Mouse (Mus musculus): ENCODE measurements around the gene Ddx54. TPM values are rescaled to one million over a fixed set of nuclear protein-coding genes. Genes with fewer than 3 reads are reported as not detected.

The Ddx54 gene
- polyA plus RNA-seq, 1 experiment, result 126 TPM

DNA sequence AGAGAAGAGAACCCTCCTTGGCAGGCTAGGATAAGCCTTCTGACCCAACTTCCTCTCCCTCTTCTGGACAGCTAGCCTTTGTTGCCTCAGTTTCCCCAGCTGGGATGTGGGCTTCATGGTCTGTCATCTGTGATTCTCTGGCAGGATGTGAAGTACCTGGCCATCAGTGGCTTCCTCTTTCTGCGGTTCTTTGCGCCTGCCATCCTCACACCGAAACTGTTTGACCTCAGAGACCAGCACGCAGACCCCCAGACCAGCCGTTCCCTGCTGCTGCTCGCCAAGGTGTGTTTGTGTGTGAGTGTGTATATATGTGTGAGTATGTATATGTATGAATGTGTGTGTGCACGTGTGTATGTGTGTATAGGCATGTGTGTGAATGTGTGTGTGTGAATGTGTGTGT is 57.6 kb downstream of the Ddx54 start:
- TF ChIP-seq GATA1 (IDR thresholded peaks at IDR 0.05; ENCODE audit: low read length), result no peak

DNA sequence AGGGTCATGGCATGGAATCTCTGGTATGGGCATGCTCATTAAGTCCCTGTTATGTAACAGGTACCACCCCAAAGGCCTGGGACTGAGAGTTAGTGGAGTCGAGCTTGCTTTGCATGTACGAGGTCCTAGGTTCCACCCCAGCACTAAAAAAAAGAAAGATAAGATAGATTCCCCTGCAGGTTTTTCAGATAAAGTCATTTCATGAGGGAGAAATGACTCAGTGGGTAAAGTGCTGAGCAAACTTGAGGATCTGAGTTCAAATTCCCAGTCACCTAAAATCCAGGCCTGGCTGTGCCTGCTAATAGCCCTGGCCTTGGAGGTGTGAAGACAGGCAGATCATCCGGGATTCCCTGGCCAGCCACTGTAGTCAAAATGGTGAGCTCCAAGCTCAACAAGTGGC is 59.3 kb downstream of the Ddx54 start:
- TF ChIP-seq GATA1 (IDR thresholded peaks at IDR 0.05; ENCODE audit: low read length), result no peak

DNA sequence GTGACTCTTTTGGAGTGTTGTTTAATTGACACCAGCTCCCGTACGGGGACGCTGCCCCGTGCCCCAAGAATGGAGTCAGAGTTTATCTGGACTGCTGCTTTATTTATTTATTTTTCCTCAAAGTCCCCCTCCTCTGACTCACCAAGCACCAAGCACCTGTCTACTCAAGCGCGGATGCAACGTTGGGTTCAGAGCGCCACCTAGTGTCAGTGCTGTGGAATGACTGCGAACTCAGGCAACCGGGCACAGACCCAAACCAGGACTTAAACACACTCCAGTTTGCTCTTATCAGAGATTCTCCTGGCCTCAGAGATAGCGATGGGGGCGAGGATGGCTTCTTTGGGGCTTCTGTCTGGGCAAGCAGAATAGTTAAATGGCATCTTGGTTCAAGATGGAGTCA is 61.1 kb downstream of the Ddx54 start:
- no peak for TF ChIP-seq GATA1 (IDR thresholded peaks at IDR 0.05; ENCODE audit: low read length)

DNA sequence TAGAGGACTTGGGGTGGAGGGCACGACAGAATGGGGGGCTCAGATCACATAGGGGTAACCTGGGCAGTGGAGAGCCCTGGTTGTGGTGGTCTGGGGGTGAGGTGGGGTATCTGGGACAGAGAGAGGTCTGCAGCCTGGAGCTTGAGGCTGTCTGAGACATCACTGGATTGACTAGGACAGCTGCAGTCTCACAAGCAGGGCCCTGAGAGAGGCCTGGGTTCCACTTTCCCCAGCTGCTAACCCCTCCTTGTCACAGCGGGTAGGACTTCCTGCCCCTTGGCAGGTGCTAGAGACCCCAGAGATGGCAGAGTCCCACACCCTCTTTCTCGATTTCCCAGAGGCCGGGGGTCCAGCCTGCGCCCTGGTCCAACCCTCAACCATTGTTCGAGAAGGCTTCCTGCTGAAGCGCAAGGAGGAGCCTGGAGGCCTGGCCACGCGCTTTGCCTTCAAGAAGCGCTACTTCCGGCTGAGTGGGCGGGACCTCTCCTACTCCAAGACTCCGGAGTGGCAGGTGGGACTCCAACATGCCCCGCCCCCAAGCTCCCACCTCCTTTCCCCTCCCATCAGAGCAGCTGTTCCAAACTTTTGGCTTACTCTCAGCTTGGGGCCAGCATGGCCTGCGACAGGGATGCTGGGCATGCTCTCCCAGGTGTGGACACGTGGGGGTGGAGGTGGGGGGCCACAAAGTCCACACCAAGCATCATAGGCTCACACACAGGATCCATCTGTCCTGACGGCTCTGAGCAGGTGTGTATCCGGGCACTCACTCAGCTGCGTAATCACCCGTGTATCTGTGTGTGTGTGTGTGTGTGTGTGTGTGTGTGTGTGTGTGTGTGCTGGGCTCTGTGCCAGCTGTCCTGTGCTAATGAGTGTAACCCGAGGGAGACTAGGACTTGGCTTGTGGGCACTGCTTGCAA is 61.9 kb downstream of the Ddx54 start:
- TF ChIP-seq GATA1 (IDR thresholded peaks at IDR 0.05; ENCODE audit: low read length), result no peak

DNA sequence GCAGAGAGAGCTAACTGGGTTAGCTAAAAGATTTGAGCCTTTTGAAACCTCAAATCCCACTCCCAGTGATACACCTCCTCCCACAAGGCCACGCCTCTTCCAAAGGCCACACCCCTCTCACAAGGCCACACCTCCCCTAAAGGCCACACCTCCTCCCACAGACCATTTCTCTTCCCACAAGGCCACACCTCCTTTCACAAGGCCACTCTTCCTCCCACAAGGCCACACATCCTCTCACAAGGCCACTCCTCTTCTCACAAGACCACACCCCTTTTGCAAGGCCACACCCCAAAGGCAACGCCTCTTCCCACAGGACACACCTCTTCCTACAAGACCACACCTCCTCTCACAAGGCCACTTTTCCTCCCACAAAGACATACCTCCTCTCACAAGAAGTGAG is 65.0 kb downstream of the Ddx54 start:
- TF ChIP-seq GATA1 (IDR thresholded peaks at IDR 0.05; ENCODE audit: low read length), result no peak

Other genes with a start within 250 kb of the Ddx54 start
- not detected in 2 replicates for gene Lhx5, start 181.0 kb upstream of the Ddx54 start, polyA plus RNA-seq (2012)
- gene Sdsl, start 139.9 kb upstream of the Ddx54 start, polyA plus RNA-seq (2012), result 0.06 and 0.29 TPM in 2 replicates
- not detected in 2 replicates for gene Sds, start 136.2 kb upstream of the Ddx54 start, polyA plus RNA-seq (2012)
- gene Plbd2, start 109.1 kb upstream of the Ddx54 start, polyA plus RNA-seq (2012), result 23.7 and 28.7 TPM in 2 replicates
- 1.3 and 1.6 TPM in 2 replicates for gene Slc8b1, start 101.6 kb upstream of the Ddx54 start, polyA plus RNA-seq (2012)
- gene Tpcn1, start 24.1 kb upstream of the Ddx54 start, polyA plus RNA-seq (2012), result 52.9 and 59.4 TPM in 2 replicates
- 0.76 and 1.2 TPM in 2 replicates for gene Iqcd, start 23.7 kb upstream of the Ddx54 start, polyA plus RNA-seq (2012)
- 49.2 and 58.5 TPM in 2 replicates for gene Rita1, start 150 bp upstream of the Ddx54 start, polyA plus RNA-seq (2012)
- gene Cfap73, start 21.5 kb downstream of the Ddx54 start, polyA plus RNA-seq (2012), result not detected in 2 replicates
- gene Rasal1, start 36.1 kb downstream of the Ddx54 start, polyA plus RNA-seq (2012), result 6.4 and 8.1 TPM in 2 replicates
- gene Dtx1, start 99.2 kb downstream of the Ddx54 start, polyA plus RNA-seq (2012), result 0.10 and 0.19 TPM in 2 replicates
- 0.03 TPM in 1 of 2 replicates, not detected in the other for gene Oas2, start 137.1 kb downstream of the Ddx54 start, polyA plus RNA-seq (2012)
- 0.12 and 0.22 TPM in 2 replicates for gene Oas3, start 164.9 kb downstream of the Ddx54 start, polyA plus RNA-seq (2012)
- gene Oas1e, start 182.8 kb downstream of the Ddx54 start, polyA plus RNA-seq (2012), result not detected in 2 replicates
- 0.09 and 0.18 TPM in 2 replicates for gene Oas1c, start 199.8 kb downstream of the Ddx54 start, polyA plus RNA-seq (2012)
- not detected in 2 replicates for gene Oas1f, start 234.6 kb downstream of the Ddx54 start, polyA plus RNA-seq (2012)
- gene Oas1h, start 248.7 kb downstream of the Ddx54 start, polyA plus RNA-seq (2012), result not detected in 2 replicates

All from G1E-ER4 (cell line).